In genomic region chr2:144295145-144295735, GRCm38 (mm10) we compare ENCODE assay signal across 20 mouse cellular contexts. TPM values are rescaled to one million over a fixed set of nuclear protein-coding genes. Genes with fewer than 3 reads are reported as not detected.
DNase-seq lines count a peak whose midpoint lies in the region; ATAC-seq and TF ChIP-seq lines count a peak whose summit lies in the region.
"Had no signal": no experiment of that assay in that cellular context is flagged by ENCODE, and none has a peak within 500 bp of the region (broad histone marks: within the 10 kb centered on the region; RNA-seq: fewer than 3 reads in every experiment).

No protein-coding gene starts in this region.

- no peak overlapping the region for H3K4me3 ChIP-seq in kidney, postnatal 0 days (replicated peaks; ENCODE audit: low read depth, low read length)
- H3K4me3 ChIP-seq in bone marrow macrophage, adult 2 months (ENCODE audit: insufficient read depth, low read length) = no peak overlapping the region
- no peak overlapping the region for H3K4me3 ChIP-seq in forebrain, embryonic 13.5 days
- H3K4me3 ChIP-seq: forebrain, embryonic 10.5 days; hindbrain, embryonic 15.5 days; kidney, embryonic 15.5 days; layer of hippocampus, adult 2 months; left cerebral cortex, adult 2 months; limb, embryonic 12.5 days; midbrain, embryonic 15.5 days had no signal

- TF ChIP-seq CTCF in kidney, postnatal 0 days (IDR thresholded peaks at IDR 0.05; ENCODE audit: low read depth) = no peak
- TF ChIP-seq CTCF in bone marrow macrophage, adult 2 months (IDR thresholded peaks at IDR 0.05; ENCODE audit: low read depth, low read length) = no peak

- no peaks in the 10 kb centered on the region for H3K36me3 ChIP-seq in kidney, postnatal 0 days (ENCODE audit: insufficient read depth, low read length)
- H3K36me3 ChIP-seq in forebrain, embryonic 13.5 days (ENCODE audit: poor library complexity, severe bottlenecking) = no peaks in the 10 kb centered on the region
- H3K36me3 ChIP-seq: forebrain, embryonic 10.5 days; hindbrain, embryonic 15.5 days; kidney, embryonic 15.5 days; limb, embryonic 12.5 days; midbrain, embryonic 15.5 days had no signal

- no peak for ATAC-seq in kidney, postnatal 0 days (replicated peaks; ENCODE audit: low FRiP score, low read depth)
- ATAC-seq in megakaryocyte-erythroid progenitor cell, adult 5-6 weeks (replicated peaks; ENCODE audit: low FRiP score, low TSS enrichment, poor library complexity, severe bottlenecking) = peak; percentile 58
- no peak for ATAC-seq in forebrain, embryonic 13.5 days
- ATAC-seq: activated CD4-positive, CD25-positive, alpha-beta regulatory T cell, adult 4 months; midbrain, embryonic 15.5 days had no signal

- 60% methylated on average over 9 of the region's 9 CpGs for WGBS in kidney, postnatal 0 days
- 59% methylated on average over 9 of the region's 9 CpGs for WGBS in forebrain, embryonic 13.5 days

- no peak for TF ChIP-seq POLR2A in bone marrow macrophage, adult 2 months (IDR thresholded peaks at IDR 0.05; ENCODE audit: borderline replicate concordance, low read depth, low read length)

- H3K9me3 ChIP-seq in kidney, postnatal 0 days (replicated peaks; ENCODE audit: low read length) = no peaks in the 10 kb centered on the region
- no peaks in the 10 kb centered on the region for H3K9me3 ChIP-seq in forebrain, embryonic 13.5 days (replicated peaks)
- H3K9me3 ChIP-seq: forebrain, embryonic 10.5 days; hindbrain, embryonic 15.5 days; kidney, embryonic 15.5 days; limb, embryonic 12.5 days; midbrain, embryonic 15.5 days had no signal

- 0 out of 2 replicates have a peak overlapping the region, but pooled peaks have one; percentile 1 for H3K27ac ChIP-seq in kidney, postnatal 0 days
- H3K27ac ChIP-seq in bone marrow macrophage, adult 2 months (ENCODE audit: insufficient read depth, low read depth, low read length) = peak overlapping the region; percentile 62
- H3K27ac ChIP-seq in forebrain, embryonic 13.5 days = no peak overlapping the region
- H3K27ac ChIP-seq: forebrain, embryonic 10.5 days; hindbrain, embryonic 15.5 days; kidney, embryonic 15.5 days; layer of hippocampus, adult 2 months; limb, embryonic 12.5 days; midbrain, embryonic 15.5 days had no signal

- no peak overlapping the region for H3K9ac ChIP-seq in kidney, postnatal 0 days (ENCODE audit: low read depth, low read length)
- no peak overlapping the region for H3K9ac ChIP-seq in forebrain, embryonic 13.5 days
- H3K9ac ChIP-seq: hindbrain, embryonic 15.5 days; kidney, embryonic 15.5 days; limb, embryonic 12.5 days; lung, embryonic 14.5 days; midbrain, embryonic 15.5 days had no signal

- H3K27me3 ChIP-seq in kidney, postnatal 0 days (ENCODE audit: insufficient read depth, low read length) = no peaks in the 10 kb centered on the region
- H3K27me3 ChIP-seq in forebrain, embryonic 13.5 days = no peaks in the 10 kb centered on the region
- H3K27me3 ChIP-seq: hindbrain, embryonic 15.5 days; kidney, embryonic 15.5 days; limb, embryonic 12.5 days; midbrain, embryonic 15.5 days had no signal

- DNase-seq in kidney, postnatal 0 days (ENCODE audit: low spot score) = no peak
- no peak for DNase-seq in kidney, adult 11 months
- peak; percentile 40 for DNase-seq in ES-CJ7 (ENCODE audit: low read depth, low spot score)
- DNase-seq in cerebellum, adult 18-20 months = no peak
- DNase-seq: cerebellum, adult 11 months; lung, embryonic 14.5 days had no signal

- no peak overlapping the region for H3K4me2 ChIP-seq in kidney, postnatal 0 days (ENCODE audit: low read length)
- H3K4me2 ChIP-seq in forebrain, embryonic 13.5 days = no peak overlapping the region
- H3K4me2 ChIP-seq: hindbrain, embryonic 15.5 days; kidney, embryonic 15.5 days; limb, embryonic 12.5 days; lung, embryonic 14.5 days; midbrain, embryonic 15.5 days had no signal

- H3K4me1 ChIP-seq in kidney, postnatal 0 days (replicated peaks; ENCODE audit: insufficient read depth, low read length) = peaks cover 7% of the 10 kb centered on the region; the same call in 1 of the 2 replicates
- peaks cover 35% of the 10 kb centered on the region for H3K4me1 ChIP-seq in bone marrow macrophage, adult 2 months (ENCODE audit: control insufficient read depth, insufficient read depth, low read length)
- H3K4me1 ChIP-seq in forebrain, embryonic 13.5 days = no peaks in the 10 kb centered on the region
- H3K4me1 ChIP-seq: forebrain, embryonic 10.5 days; hindbrain, embryonic 15.5 days; limb, embryonic 12.5 days; midbrain, embryonic 15.5 days had no signal

RNA-seq across cellular contexts. Expression of gene Snx5, which starts 24.5 kb away (rescaled TPM):
- 103 and 112 TPM in 2 replicates for polyA plus RNA-seq in kidney, postnatal 0 days (2015; fragmentation: Nextera tagmentation; extraction: Ambion mirVana)
- 867 and 1,049 TPM in 2 replicates for polyA plus RNA-seq in bone marrow macrophage, adult 2 months (2012; ENCODE audit: insufficient read depth, insufficient read length, missing spikeins)
- total RNA-seq in megakaryocyte-erythroid progenitor cell, adult 5-6 weeks (2014; fragmentation: Nextera tagmentation) = 326 and 333 TPM in 2 replicates
- 444 and 510 TPM in 2 replicates for total RNA-seq in megakaryocyte-erythroid progenitor cell, adult 5-6 weeks (2017)
- polyA plus RNA-seq in forebrain, embryonic 13.5 days (2015; fragmentation: Nextera tagmentation; extraction: Ambion mirVana) = 74.5 and 78.6 TPM in 2 replicates

RNA-seq across cellular contexts. Expression of gene Mgme1, which starts 24.8 kb away (rescaled TPM):
- 16.0 and 16.6 TPM in 2 replicates for polyA plus RNA-seq in kidney, postnatal 0 days (2015; fragmentation: Nextera tagmentation; extraction: Ambion mirVana)
- 12.2 and 13.2 TPM in 2 replicates for polyA plus RNA-seq in bone marrow macrophage, adult 2 months (2012; ENCODE audit: insufficient read depth, insufficient read length, missing spikeins)
- 9.5 and 16.1 TPM in 2 replicates for total RNA-seq in megakaryocyte-erythroid progenitor cell, adult 5-6 weeks (2014; fragmentation: Nextera tagmentation)
- 24.7 and 31.8 TPM in 2 replicates for total RNA-seq in megakaryocyte-erythroid progenitor cell, adult 5-6 weeks (2017)
- 14.9 and 16.6 TPM in 2 replicates for polyA plus RNA-seq in forebrain, embryonic 13.5 days (2015; fragmentation: Nextera tagmentation; extraction: Ambion mirVana)

RNA-seq across cellular contexts. Expression of gene Ovol2, which starts 36.7 kb away (rescaled TPM):
- 1.2 and 1.8 TPM in 2 replicates for polyA plus RNA-seq in kidney, postnatal 0 days (2015; fragmentation: Nextera tagmentation; extraction: Ambion mirVana)
- polyA plus RNA-seq in bone marrow macrophage, adult 2 months (2012; ENCODE audit: insufficient read depth, insufficient read length, missing spikeins) = not detected in 2 replicates
- total RNA-seq in megakaryocyte-erythroid progenitor cell, adult 5-6 weeks (2014; fragmentation: Nextera tagmentation) = not detected in 2 replicates
- total RNA-seq in megakaryocyte-erythroid progenitor cell, adult 5-6 weeks (2017) = not detected in 2 replicates
- polyA plus RNA-seq in forebrain, embryonic 13.5 days (2015; fragmentation: Nextera tagmentation; extraction: Ambion mirVana) = not detected in 2 replicates
- total RNA-seq: gastrocnemius, postnatal 4 days had no signal
- polyA plus RNA-seq: activated CD4-positive, CD25-positive, alpha-beta regulatory T cell, adult 4 months; heart, postnatal 0 days; hindbrain, embryonic 15.5 days; midbrain, embryonic 15.5 days; neural tube, embryonic 11.5 days had no signal
